Mouse (Mus musculus) brain, embryonic 14.5 days (tissue): ENCODE data around the gene Gm45837. TPM values are rescaled to one million over a fixed set of nuclear protein-coding genes. Genes with fewer than 3 reads are reported as not detected.

Experiments used
- DNase-seq: peaks from one replicate; pipeline ENCODE4 v3.0.0-alpha.2; 2011; ENCODE audit warnings: low read depth
- CTCF ChIP-seq: fragments of 200-500 bp; IDR thresholded peaks from 2 replicates; pipeline ENCODE4 v1.5.1; 2012; ENCODE audit warnings: inconsistent platforms, mild to moderate bottlenecking, moderate library complexity, borderline replicate concordance; ENCODE audit not compliant: insufficient read depth, insufficient read length; ENCODE audit errors: extremely low read depth
- POLR2A ChIP-seq: fragments of 200-500 bp; IDR thresholded peaks from 2 replicates; pipeline ENCODE4 v1.6.1; 2012; ENCODE audit warnings: mild to moderate bottlenecking, inconsistent platforms, borderline replicate concordance; ENCODE audit not compliant: poor library complexity, insufficient read depth, insufficient read length, severe bottlenecking; ENCODE audit errors: extremely low read depth
- polyA plus RNA-seq: library from polyadenylated mRNA; depleted of rRNA; stranded (reverse); fragments of >200 nt; gene quantifications from 2 replicates; pipeline ENCODE4 v1.2.3, GENCODE M21; 2012

The Gm45837 gene
- polyA plus RNA-seq, 1 experiment: 0.79 TPM

DNA sequence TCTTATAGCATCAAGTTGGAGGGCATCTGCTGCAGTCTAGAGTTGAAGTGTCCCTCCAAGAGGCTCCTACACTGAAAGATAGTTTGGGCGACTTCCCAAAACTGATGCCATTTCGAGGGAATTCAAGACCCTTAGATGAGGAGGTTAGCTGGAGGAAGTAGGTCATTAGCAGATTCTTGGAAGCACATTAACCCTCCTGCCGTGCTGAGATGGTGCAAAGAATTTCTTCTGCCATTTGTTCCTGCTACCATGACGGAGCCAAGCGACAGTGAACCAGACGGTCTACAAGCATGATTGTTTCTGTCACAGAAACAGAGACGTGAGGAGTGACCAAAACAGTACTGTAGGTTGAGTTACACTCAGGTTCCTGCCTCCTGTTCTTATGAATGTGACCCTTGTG lies 115.8 kb downstream of the Gm45837 start:
- no peak for DNase-seq
- TF ChIP-seq CTCF (no peak), POLR2A (no peak)

DNA sequence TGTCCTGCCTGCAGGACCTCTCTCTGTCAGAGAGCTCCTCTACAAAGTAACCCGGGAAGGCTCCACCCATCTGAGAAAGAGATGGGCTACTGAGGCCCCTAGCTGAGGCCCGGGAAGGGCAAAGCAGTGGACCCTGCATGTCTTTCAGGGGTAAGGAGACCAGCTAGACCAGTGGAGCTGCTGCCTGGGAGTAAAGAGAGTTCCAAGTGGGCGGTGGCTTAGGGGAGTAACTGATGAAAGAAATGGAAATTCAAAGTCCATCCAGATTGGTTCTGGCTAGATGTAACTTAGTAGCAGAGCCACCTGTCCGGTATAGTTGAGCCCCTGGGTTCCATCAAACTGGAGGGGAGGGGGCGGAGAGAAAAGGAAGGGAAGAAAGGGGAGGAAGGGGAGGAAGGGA lies 123.7 kb downstream of the Gm45837 start:
- DNase-seq: no peak
- TF ChIP-seq POLR2A (no peak), CTCF (no peak)

DNA sequence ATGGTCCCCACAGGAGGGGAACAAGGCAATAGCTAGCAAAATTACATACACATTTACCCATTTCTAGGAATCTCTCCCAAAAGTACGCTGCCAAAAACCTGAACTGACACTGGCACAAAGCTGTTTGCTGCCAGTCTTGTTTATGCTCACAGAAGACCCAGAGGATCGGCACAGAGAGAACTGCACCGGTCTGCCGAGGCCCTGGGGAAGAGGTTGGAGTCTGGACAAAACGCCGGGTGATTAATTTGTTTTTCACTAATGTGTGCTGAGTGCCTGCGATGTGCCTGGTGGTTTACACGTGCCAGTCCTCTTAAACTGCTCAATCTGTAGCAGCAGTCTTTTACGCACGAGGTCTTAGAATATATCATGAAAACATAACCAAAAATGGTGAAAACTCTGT lies 124.4 kb downstream of the Gm45837 start:
- no peak for TF ChIP-seq POLR2A
- TF ChIP-seq CTCF: no peak
- DNase-seq: peak; percentile 35

DNA sequence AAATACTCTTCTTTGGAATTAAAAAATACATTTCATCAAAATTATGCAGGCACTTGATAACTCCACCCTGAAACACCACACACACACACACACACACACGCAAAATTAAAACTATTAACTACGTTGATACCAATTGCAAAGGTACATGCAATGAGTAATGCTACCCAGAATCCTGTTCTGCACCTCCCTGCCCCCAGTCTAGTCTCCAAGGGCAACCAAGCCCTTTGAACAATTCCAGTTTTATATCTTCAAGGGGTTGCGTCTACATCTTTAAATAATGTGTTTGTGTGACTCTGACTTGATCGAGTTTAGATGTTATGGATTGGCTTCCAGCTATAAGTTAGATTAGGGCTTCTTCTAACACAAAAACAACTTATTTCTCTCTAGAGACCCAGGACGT lies 124.8 kb downstream of the Gm45837 start:
- DNase-seq: no peak
- no peak for TF ChIP-seq CTCF
- TF ChIP-seq POLR2A: no peak

DNA sequence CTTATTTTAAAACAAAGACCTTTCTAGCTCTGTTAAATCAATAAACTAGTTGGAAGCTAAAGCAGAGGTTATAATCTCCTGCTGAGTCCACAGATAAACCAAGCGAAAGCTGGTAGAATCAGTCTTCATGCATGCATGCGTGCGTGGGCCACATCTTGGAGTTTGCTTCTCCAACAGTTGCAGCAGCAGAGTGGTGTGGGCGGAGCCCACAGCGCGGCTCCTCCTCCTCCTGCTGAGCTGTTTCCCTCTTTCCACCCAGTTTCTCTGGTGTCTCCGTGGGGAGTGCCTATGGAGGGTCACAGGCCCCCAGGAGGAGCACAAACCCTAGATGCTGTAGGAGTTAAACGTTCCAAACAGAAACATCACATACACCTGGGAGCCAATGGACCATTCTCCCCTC lies 126.9 kb downstream of the Gm45837 start:
- no peak for TF ChIP-seq CTCF
- TF ChIP-seq POLR2A: no peak
- no peak for DNase-seq

DNA sequence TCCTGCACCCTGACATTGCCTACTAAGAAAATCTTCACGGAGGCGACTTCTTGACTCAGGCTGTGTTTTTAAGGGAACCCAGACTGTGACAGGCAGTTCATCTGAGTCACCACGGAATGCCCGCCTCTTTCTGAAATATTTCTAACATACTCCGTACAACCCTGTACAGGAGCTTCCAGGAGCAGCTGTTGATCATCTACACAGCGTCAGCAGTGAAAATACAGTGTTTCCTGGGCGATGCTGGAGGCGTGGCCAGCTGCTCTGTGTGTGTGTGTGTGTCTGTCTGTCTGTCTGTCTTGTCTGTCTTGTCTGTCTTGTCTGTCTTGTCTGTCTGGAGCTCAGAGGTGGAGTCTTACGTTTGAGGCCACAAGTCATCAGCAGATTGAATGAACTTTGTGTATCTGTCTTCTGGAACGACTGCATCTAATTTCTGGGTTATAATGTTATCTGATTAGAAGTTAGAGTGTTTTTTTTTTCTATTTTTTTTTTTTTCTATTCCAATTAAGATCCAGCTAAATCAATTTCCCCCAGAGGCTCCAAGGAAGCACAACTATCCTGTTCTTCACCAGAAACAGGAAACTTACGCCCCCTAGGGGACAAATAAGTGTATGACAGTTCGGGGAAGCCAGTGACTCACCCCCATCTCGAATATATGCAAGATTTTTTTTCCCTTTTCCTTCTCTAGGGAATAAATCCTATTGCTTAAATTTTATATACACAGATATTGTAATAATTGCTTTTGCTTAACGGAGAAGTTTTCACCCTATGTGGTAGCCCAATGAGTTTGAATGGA lies 127.7 kb downstream of the Gm45837 start:
- peak; percentile 65 for DNase-seq
- TF ChIP-seq CTCF (peak; percentile 62; the same call in 1 of the 2 replicates), POLR2A (no peak)

DNA sequence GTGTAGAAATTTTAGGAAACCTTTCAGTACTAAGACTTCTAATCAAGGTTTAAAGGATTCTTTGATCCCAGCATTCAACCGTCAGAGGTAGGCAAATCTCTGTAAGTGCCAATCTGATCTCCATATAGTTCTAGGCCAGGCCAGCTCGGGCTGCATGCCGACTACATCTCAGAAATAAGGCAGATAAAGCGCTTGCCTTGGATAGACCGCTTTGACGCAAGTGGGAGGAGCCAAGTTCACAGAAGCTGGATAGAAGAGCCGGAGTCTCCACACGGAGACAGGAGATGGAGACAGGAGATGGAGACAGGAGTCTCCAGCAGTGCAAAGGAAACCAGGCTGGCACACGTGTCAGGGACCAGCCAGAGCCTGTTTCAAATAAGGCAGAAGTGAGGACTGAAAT lies 129.1 kb downstream of the Gm45837 start:
- TF ChIP-seq POLR2A (no peak), CTCF (no peak)
- no peak for DNase-seq

DNA sequence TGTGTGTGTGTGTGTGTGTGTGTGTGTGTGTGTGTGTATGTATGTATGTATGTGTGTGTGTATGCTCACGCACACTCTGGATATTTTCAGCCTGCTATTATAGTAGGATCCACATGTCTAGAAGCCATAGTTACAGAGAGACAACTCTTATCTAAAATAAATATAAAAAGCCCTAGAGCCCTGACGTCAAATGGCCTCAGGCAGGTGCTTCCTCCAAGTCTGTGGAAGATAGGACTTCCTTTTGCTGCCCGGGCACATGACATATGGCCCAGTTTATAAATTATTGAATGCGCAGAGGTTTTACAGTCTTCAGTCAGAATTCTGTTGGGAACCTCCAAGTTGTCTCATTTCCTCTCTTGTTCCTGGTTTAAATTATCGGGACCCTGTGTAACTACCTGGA lies 130.0 kb downstream of the Gm45837 start:
- no peak for DNase-seq
- TF ChIP-seq POLR2A (no peak), CTCF (no peak)

DNA sequence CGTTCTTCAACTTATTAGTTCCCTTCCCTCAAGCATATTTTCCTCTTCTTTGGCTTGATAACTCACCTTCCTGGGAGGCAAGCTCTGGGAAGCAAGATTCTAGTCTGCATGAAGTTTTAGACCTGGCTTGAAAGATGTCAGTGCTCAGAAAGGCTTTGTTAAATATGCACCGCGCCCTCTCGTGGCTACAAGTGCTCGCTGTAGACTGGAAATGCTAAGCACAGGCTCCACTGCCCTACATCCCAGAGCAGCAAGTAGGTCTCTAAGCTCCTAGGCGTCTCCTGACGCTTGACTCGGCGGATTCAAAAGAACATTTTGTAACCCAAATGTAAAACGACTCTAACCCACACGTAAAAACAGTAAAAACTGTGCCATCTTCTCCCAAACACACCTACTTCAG lies 130.4 kb downstream of the Gm45837 start:
- peak; percentile 90 for TF ChIP-seq CTCF
- TF ChIP-seq POLR2A: no peak
- DNase-seq: peak; percentile 93

DNA sequence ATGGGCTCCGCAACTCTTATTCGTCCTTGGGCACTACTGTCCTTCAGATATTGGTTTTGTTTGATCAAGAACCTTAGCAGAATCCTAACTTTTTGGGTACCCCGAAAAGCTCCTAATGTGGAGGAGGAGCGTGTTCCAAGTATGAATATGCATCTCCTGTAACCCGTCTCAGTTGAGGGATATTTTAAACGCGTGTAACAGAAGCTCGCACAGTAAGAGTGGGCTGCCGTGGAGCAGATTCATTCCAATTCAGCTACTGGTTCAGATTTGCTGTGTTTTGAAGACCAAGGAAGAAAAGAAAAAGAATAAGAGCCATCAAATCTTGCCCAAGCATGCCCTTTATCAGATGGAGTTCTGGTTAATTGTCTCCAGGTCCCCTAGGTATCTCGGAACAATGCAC lies 131.0 kb downstream of the Gm45837 start:
- TF ChIP-seq POLR2A (no peak), CTCF (no peak)
- DNase-seq: no peak

DNA sequence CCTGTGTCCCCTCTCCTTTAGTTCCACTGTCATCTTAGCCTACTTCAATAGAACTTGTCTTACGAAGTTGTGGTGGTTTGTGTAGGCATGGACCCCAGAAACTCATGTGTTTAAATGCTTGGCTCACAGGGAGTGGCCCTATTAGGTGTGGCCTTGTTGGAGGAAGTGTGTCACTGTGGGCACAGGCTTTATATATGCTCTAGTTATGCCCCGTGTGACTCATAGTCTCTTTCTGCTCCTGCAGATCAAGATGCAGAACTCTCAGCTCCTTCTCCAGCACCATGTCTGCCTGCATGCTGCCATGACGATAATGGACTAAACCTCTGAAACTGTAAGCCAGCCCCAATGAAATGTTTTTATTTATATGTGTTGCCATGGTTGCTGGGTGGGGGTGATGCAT lies 137.0 kb downstream of the Gm45837 start:
- TF ChIP-seq POLR2A (no peak), CTCF (no peak)
- no peak for DNase-seq

DNA sequence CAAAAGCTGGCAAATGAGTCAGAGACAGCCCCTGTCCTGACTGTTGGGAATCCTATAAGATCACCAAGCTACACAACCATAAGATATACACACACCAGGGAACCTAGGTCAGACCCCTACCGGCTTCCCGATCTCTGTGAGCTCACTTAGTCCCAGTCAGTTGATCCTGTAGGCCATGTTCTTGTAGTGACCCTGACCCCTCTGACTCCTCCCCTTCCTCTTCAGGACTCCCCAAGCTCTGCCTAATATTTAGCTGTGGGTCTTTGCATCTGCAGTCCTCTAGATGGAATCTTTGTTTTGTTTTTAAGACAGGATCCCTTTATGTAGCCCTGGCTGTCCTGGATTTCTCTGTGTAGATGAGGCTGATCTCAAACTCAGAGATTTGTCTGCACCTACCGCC lies 138.6 kb downstream of the Gm45837 start:
- TF ChIP-seq CTCF: no peak
- no peak for TF ChIP-seq POLR2A
- DNase-seq: no peak
